Mouse (Mus musculus) hindbrain, embryonic 13.5 days (tissue): Measurements from ENCODE around the gene Npcd. TPM values are rescaled to one million over a fixed set of nuclear protein-coding genes. Genes with fewer than 3 reads are reported as not detected.

Source experiments
- ATAC-seq: fragments of 200-750 bp; cut with Nextera tagmentation; 2 replicates; pipeline ENCODE4 v1.8.0; 2017; ENCODE audit warnings: moderate TSS enrichment; ENCODE audit not compliant: low FRiP score
- H3K27ac ChIP-seq: fragments of 300-500 bp; sonication (generic); 2 replicates; pipeline ENCODE4 v1.5.1; 2015; ENCODE audit warnings: inconsistent platforms, mild to moderate bottlenecking, moderate library complexity
- H3K27me3 ChIP-seq: fragments of 300-500 bp; sonication (generic); 2 replicates; pipeline ENCODE4 v1.6.1; 2015; ENCODE audit warnings: mild to moderate bottlenecking, inconsistent platforms
- H3K36me3 ChIP-seq: fragments of 300-500 bp; sonication (generic); 2 replicates; pipeline ENCODE4 v1.6.1; 2015; ENCODE audit warnings: mild to moderate bottlenecking, inconsistent platforms
- H3K4me1 ChIP-seq: fragments of 300-500 bp; sonication (generic); replicated peaks from 2 replicates; pipeline ENCODE4 v1.6.1; 2015; ENCODE audit warnings: inconsistent platforms
- H3K4me2 ChIP-seq: fragments of 300-500 bp; sonication (generic); 2 replicates; pipeline ENCODE4 v1.6.1; 2015; ENCODE audit warnings: inconsistent platforms, mild to moderate bottlenecking, moderate library complexity
- H3K4me3 ChIP-seq: fragments of 300-500 bp; sonication (generic); 2 replicates; pipeline ENCODE4 v1.5.1; 2015; ENCODE audit warnings: mild to moderate bottlenecking, inconsistent platforms
- H3K9ac ChIP-seq: fragments of 300-500 bp; sonication (generic); 2 replicates; pipeline ENCODE4 v1.6.1; 2015; ENCODE audit warnings: mild to moderate bottlenecking, inconsistent platforms
- H3K9me3 ChIP-seq: fragments of 300-500 bp; sonication (generic); 2 replicates; pipeline ENCODE4 v1.6.1; 2016; ENCODE audit warnings: inconsistent platforms
- WGBS: fragments of 180-500 bp; shearing (Covaris S2); methylation state at CpG from one replicate; pipeline ENCODE4 v1.1.7; 2015; 5-methylcytosine and 5-hydroxymethylcytosine counted together
- polyA plus RNA-seq: library from polyadenylated mRNA; unstranded; fragments of >200 nt; fragmentation: Nextera tagmentation; extraction: Ambion mirVana; gene quantifications from 2 replicates; pipeline ENCODE4 v1.2.1, GENCODE M21; 2015

Gene Npcd
- polyA plus RNA-seq, 1 experiment from 2014 or later, result 0.51 TPM

GRCm38 (mm10) chr15:79810997-79811396, 23.0 kb downstream of the Npcd start:
- H3K9me3 ChIP-seq, result no peaks in the 10 kb centered on the region
- peaks cover 47% of the 10 kb centered on the region for H3K27me3 ChIP-seq
- H3K4me3 ChIP-seq, result no peak overlapping the region
- no peak overlapping the region for H3K9ac ChIP-seq
- 0 out of 2 replicates have a peak, but pooled peaks cover 3% of the 10 kb centered on the region for H3K4me1 ChIP-seq
- no peak for ATAC-seq
- no peak overlapping the region for H3K27ac ChIP-seq
- H3K4me2 ChIP-seq, result no peak overlapping the region
- no peaks in the 10 kb centered on the region for H3K36me3 ChIP-seq
- WGBS, result 72% methylated on average over 4 of the region's 4 CpGs

- H3K4me1 ChIP-seq, result peaks cover 5% of the 10 kb centered on the region
- H3K36me3 ChIP-seq, result no peaks in the 10 kb centered on the region
- peaks cover 57% of the 10 kb centered on the region for H3K27me3 ChIP-seq
- H3K4me2 ChIP-seq, result no peak overlapping the region
- no peak overlapping the region for H3K27ac ChIP-seq
- ATAC-seq, result no peak
- no peaks in the 10 kb centered on the region for H3K9me3 ChIP-seq
- 78% methylated on average over 3 of the region's 3 CpGs for WGBS
- no peak overlapping the region for H3K4me3 ChIP-seq
- no peak overlapping the region for H3K9ac ChIP-seq
These were observed 24.0 kb downstream of the Npcd start for GRCm38 (mm10) chr15:79810061-79810460.

- WGBS, result 61% methylated on average over 5 of the region's 5 CpGs
- peaks cover 15% of the 10 kb centered on the region for H3K4me1 ChIP-seq
- no peaks in the 10 kb centered on the region for H3K9me3 ChIP-seq
- H3K27ac ChIP-seq, result no peak overlapping the region
- H3K36me3 ChIP-seq, result no peaks in the 10 kb centered on the region
- H3K4me3 ChIP-seq, result no peak overlapping the region
- H3K4me2 ChIP-seq, result no peak overlapping the region
- H3K27me3 ChIP-seq, result peaks cover 63% of the 10 kb centered on the region
- H3K9ac ChIP-seq, result no peak overlapping the region
- no peak for ATAC-seq
These were observed 25.4 kb downstream of the Npcd start for GRCm38 (mm10) chr15:79808658-79809057.

GRCm38 (mm10) chr15:79808114-79808513, 25.9 kb downstream of the Npcd start:
- Histone ChIP-seq H3K4me2 (no peak overlapping the region), H3K9me3 (no peaks in the 10 kb centered on the region), H3K4me1 (peaks cover 21% of the 10 kb centered on the region), H3K27ac (no peak overlapping the region), H3K4me3 (no peak overlapping the region), H3K36me3 (no peaks in the 10 kb centered on the region), H3K9ac (no peak overlapping the region), H3K27me3 (peaks cover 69% of the 10 kb centered on the region)
- no peak for ATAC-seq
- 36% methylated on average over 5 of the region's 5 CpGs for WGBS

- no peak for ATAC-seq
- no peak overlapping the region for H3K27ac ChIP-seq
- H3K4me3 ChIP-seq, result no peak overlapping the region
- no peaks in the 10 kb centered on the region for H3K9me3 ChIP-seq
- no peak overlapping the region for H3K4me2 ChIP-seq
- H3K36me3 ChIP-seq, result no peaks in the 10 kb centered on the region
- H3K27me3 ChIP-seq, result peaks cover 80% of the 10 kb centered on the region
- H3K9ac ChIP-seq, result no peak overlapping the region
- WGBS, result 47% methylated on average over 1 of the region's 1 CpGs
- peaks cover 31% of the 10 kb centered on the region for H3K4me1 ChIP-seq
These were observed 27.0 kb downstream of the Npcd start for GRCm38 (mm10) chr15:79807050-79807449.

GRCm38 (mm10) chr15:79805246-79805645, 28.8 kb downstream of the Npcd start:
- no peak for ATAC-seq
- 24% methylated on average over 8 of the region's 8 CpGs for WGBS
- H3K4me2 ChIP-seq, result peak overlapping the region; percentile 69
- peak overlapping the region; percentile 88 for H3K9ac ChIP-seq
- H3K27me3 ChIP-seq, result peaks cover 76% of the 10 kb centered on the region
- H3K9me3 ChIP-seq, result no peaks in the 10 kb centered on the region
- peak overlapping the region; percentile 87 for H3K27ac ChIP-seq
- H3K4me3 ChIP-seq, result peak overlapping the region; percentile 71
- H3K36me3 ChIP-seq, result no peaks in the 10 kb centered on the region; the same call in 1 of the 2 replicates
- peaks cover 42% of the 10 kb centered on the region for H3K4me1 ChIP-seq

GRCm38 (mm10) chr15:79804352-79805071, 29.5 kb downstream of the Npcd start, which contains the start of gene Nptxr:
Gene Nptxr, minus strand, starts transcription at chr15:79804766.
- H3K4me3 ChIP-seq, result peak within 1 kb of the TSS; percentile 71
- ATAC-seq, result peak; percentile 80
- no peaks in the 10 kb centered on the region; the same call in 1 of the 2 replicates for H3K36me3 ChIP-seq
- H3K27ac ChIP-seq, result peak within 1 kb of the TSS; percentile 87
- H3K9ac ChIP-seq, result peak within 1 kb of the TSS; percentile 88
- peaks cover 73% of the 10 kb centered on the region for H3K27me3 ChIP-seq
- H3K4me2 ChIP-seq, result peak within 1 kb of the TSS; percentile 69
- peaks cover 43% of the 10 kb centered on the region for H3K4me1 ChIP-seq
- WGBS, result under 1% methylated on average over 69 of the region's 91 CpGs
- H3K9me3 ChIP-seq, result no peaks in the 10 kb centered on the region

GRCm38 (mm10) chr15:79803533-79804351, 30.3 kb downstream of the Npcd start:
- peak overlapping the region; percentile 71 for H3K4me3 ChIP-seq
- H3K4me2 ChIP-seq, result peak overlapping the region; percentile 69
- H3K27me3 ChIP-seq, result peaks cover 66% of the 10 kb centered on the region
- H3K36me3 ChIP-seq, result no peaks in the 10 kb centered on the region; the same call in 1 of the 2 replicates
- H3K9ac ChIP-seq, result peak overlapping the region; percentile 88
- H3K4me1 ChIP-seq, result peaks cover 43% of the 10 kb centered on the region
- H3K27ac ChIP-seq, result peak overlapping the region; percentile 87
- WGBS, result 4% methylated on average over 80 of the region's 81 CpGs
- no peaks in the 10 kb centered on the region for H3K9me3 ChIP-seq
- peak; percentile 60 for ATAC-seq

GRCm38 (mm10) chr15:79802304-79802703, 31.7 kb downstream of the Npcd start:
- ATAC-seq, result no peak
- Histone ChIP-seq H3K9me3 (no peaks in the 10 kb centered on the region), H3K4me2 (no peak overlapping the region), H3K27ac (no peak overlapping the region), H3K27me3 (peaks cover 57% of the 10 kb centered on the region), H3K4me1 (peaks cover 43% of the 10 kb centered on the region), H3K4me3 (no peak overlapping the region), H3K9ac (no peak overlapping the region), H3K36me3 (no peaks in the 10 kb centered on the region; the same call in 1 of the 2 replicates)
- WGBS, result 62% methylated on average over 4 of the region's 4 CpGs

- 69% methylated on average over 2 of the region's 2 CpGs for WGBS
These were observed 32.4 kb downstream of the Npcd start for GRCm38 (mm10) chr15:79801646-79802045.

GRCm38 (mm10) chr15:79800701-79801100, 33.3 kb downstream of the Npcd start:
- WGBS, result 43% methylated on average over 11 of the region's 11 CpGs
- Histone ChIP-seq H3K4me1 (peaks cover 44% of the 10 kb centered on the region), H3K36me3 (no peaks in the 10 kb centered on the region; the same call in 1 of the 2 replicates), H3K4me3 (no peak overlapping the region), H3K9me3 (no peaks in the 10 kb centered on the region), H3K4me2 (no peak overlapping the region), H3K27me3 (peaks cover 41% of the 10 kb centered on the region), H3K27ac (no peak overlapping the region), H3K9ac (peak overlapping the region; percentile 46; the same call in 1 of the 2 replicates)
- no peak for ATAC-seq

More at GRCm38 (mm10) chr15:79801646-79802045, 32.4 kb downstream of the Npcd start:
- Histone ChIP-seq H3K4me3 (no peak overlapping the region), H3K4me1 (peaks cover 43% of the 10 kb centered on the region), H3K27ac (no peak overlapping the region), H3K9ac (no peak overlapping the region), H3K4me2 (no peak overlapping the region), H3K9me3 (no peaks in the 10 kb centered on the region), H3K27me3 (peaks cover 50% of the 10 kb centered on the region), H3K36me3 (no peaks in the 10 kb centered on the region; the same call in 1 of the 2 replicates)
- no peak for ATAC-seq

- WGBS, result 87% methylated on average over 10 of the region's 10 CpGs
- H3K9ac ChIP-seq, result no peak overlapping the region
- H3K4me1 ChIP-seq, result peaks cover 30% of the 10 kb centered on the region
- peaks cover 3% of the 10 kb centered on the region; the same call in 1 of the 2 replicates for H3K36me3 ChIP-seq
- no peak overlapping the region for H3K27ac ChIP-seq
- H3K4me3 ChIP-seq, result no peak overlapping the region
- ATAC-seq, result no peak
- no peaks in the 10 kb centered on the region for H3K9me3 ChIP-seq
- peaks cover 27% of the 10 kb centered on the region for H3K27me3 ChIP-seq
- no peak overlapping the region for H3K4me2 ChIP-seq
These were observed 35.4 kb downstream of the Npcd start for GRCm38 (mm10) chr15:79798591-79798990.
